Mouse (Mus musculus) cerebellum, adult (tissue): ENCODE data around the gene Shc2.
A peak's percentile ranks its signal among the peaks of the same experiment; 100 is the strongest.

Experiments
- ATAC-seq: cut with Nextera tagmentation; 2 replicates; pipeline ENCODE4 v1.9.2; 2017; ENCODE audit warnings: mild to moderate bottlenecking, moderate library complexity, mixed read lengths; ENCODE audit not compliant: insufficient number of reproducible peaks, low FRiP score, low TSS enrichment

Shc2 gene

DNA sequence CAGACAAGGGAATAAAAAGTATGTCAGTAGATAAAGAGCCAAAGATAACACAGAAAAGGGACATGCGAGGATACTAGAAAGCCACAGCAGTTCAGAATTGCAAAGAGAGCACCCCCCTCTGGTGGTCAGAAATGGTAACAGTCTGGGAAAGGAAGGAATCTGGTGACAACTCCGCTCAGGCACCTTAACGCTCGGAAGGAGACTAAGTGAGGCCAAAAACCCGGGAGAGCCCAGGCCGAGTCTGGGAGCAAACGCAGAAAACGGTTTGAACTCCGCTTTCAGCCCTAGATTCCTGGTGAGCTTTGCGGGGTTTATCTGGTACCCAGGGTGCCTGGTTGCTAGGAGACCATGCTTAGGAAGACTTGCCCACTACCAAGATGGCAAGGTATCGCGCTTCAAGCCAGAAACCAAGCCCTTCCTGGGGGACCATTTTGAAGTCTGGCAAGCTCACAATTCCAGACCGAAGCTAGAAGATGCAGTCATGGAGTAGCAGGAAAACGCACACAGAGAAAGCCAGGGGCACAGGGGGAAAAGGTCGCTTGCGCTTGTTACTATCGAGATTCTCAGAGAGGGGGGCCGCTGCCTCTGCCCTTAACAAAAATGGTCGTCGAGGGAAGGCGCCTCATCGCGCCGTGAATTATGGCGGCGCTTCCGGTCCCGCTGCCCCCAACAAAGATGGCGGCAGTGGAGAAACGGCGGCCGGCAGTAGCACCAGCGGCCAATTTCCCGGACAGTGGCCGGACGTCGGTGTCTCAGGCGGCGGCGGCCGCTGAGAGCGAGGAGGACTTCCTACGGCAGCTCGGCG lies 31.3 kb upstream of the Shc2 start, which contains the start of gene Tpgs1:
Gene Tpgs1, plus strand, starts transcription at position 599 of the 805 bp plus-strand sequence.
- ATAC-seq = peak; percentile 73

- ATAC-seq = no peak
Observed at GRCm38 (mm10) chr10:79668076-79668475, 30.4 kb upstream of the Shc2 start.

- no peak for ATAC-seq
Observed at GRCm38 (mm10) chr10:79666493-79666892, 28.8 kb upstream of the Shc2 start.

DNA sequence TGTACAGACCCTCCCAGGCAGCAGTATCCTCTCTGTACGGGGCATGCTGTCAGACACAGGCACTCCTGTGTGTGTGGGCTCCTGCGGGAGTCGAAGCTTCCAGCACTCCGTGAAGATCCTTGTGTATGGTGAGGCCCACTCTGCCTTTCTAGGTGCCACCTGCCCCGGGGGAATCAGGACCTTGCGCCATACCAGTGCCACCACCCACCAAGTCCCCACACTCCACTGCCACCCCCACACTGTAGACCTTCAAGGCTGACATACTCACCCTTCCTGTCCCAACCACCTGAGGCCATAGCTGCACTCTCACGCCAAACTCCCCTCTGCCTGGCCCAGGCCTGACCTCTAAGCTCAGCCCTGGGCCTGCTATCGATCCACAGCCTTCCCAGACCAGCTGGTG lies 27.3 kb upstream of the Shc2 start:
- ATAC-seq = no peak

- ATAC-seq = peak; percentile 22; the same call in 1 of the 2 replicates
Observed at GRCm38 (mm10) chr10:79664131-79664665, 26.5 kb upstream of the Shc2 start, which contains the start of gene Madcam1. Gene Madcam1 (plus strand): TSS chr10:79664559.

GRCm38 (mm10) chr10:79661861-79662260 lies 24.1 kb upstream of the Shc2 start:
- no peak for ATAC-seq

DNA sequence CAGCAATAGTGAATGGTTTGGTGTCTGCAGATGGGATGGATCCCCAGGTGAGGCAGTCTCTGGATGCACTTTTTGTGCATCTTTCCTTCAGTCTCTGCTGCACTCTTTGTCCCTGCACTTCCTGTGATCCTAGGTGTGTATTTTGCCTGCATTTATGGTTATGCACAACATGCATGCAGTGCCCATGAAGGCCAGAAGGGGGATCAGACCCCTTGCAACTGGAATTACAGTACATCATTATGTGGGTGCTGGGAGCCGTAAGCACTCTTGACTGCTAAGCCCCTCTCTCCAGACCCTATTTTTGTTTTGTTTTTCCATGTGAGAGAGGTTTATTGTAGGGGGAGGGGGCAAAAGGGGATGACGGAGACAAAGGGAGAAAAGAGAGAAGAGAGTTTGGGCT lies 22.6 kb upstream of the Shc2 start:
- ATAC-seq = no peak

DNA sequence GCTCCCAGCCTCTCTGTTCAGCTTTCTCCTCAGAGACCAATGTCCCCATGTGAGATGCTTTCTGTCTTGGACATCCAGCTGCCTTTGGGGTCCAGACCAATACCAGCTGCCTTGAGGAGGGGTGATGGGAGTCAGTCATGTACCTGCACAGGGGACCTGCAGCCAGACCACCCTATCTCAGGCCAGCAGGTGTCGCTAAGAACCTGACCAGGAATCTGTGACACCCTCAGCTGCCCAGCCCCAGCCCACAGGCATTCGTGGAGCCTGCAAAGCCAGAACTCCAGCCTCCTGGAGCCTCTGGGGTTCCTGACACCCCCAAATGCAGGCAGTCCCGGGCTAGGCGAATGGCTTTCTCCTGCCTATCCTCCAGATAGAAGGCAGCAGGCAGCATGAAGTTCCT lies 21.1 kb upstream of the Shc2 start:
- no peak for ATAC-seq

DNA sequence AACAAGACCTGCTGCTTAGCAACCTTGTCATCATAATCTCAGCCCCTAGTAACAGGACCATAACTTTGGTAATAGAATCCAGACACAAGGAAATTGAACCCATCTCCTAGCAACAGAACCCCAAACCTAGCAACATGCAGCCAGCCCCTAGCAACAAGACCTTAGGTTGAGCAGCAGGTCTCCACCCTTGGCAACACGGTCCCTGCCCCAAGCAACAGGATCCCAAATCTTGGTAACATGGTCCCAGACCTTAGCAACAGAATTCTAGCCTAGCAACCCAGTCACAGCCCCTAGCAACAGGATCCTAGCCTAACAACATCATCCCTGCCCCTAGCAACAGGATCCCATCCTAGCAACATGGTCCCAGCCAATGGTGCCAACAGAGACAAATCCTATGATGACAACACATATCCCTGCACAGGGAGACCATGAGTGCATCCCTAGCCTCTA lies 17.3 kb upstream of the Shc2 start:
- no peak for ATAC-seq

DNA sequence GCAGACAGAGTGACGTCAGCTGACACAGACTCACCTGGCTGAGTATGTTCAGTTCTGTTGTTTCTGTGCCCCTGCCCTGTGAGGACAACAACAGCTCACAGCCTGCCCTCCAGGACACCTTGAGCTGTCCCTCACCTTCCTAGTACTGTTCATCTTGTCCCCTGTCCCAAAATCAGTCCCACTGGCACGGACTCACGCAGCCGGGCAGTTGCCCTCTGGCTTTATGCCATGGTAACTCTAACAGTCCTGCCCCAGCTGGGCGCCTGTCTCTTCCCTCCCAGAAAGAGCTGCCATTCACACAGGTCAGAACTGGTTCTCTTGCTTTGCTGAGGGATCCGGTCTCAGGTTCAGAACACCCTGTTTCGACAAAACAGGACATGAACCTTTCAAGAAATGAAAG lies 15.1 kb upstream of the Shc2 start:
- no peak for ATAC-seq

DNA sequence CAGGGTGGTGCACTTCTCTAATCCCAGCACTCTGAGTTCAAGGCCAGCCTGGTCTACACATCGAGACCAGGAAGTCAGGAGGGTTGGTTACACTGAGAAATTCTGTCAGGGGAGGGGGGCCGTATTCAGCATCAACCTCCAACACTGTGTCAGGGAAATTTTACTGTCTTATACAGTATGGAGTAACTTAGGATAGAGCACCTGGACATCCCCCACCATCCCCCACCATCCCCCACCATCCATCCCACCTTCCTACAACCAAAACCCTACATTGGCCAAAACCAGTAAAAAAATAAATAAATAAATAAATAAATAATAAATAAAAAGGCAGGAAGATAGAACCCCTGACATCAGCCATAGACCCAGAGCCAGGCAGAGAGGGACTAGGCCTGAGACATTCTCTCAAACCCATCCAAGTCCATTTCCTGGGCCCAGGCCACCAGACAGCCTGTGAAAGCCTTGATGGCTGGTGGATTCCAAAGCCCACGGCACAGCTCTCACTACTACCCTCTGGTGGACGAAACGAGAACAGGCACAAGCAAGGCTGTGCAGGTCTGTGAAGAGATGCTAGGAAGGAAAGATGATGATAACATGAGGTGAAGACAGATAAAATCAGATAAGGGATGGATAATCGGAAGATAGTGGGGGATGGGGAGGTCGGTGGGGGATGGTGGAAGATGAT lies 11.5 kb upstream of the Shc2 start:
- ATAC-seq = peak; percentile 75

DNA sequence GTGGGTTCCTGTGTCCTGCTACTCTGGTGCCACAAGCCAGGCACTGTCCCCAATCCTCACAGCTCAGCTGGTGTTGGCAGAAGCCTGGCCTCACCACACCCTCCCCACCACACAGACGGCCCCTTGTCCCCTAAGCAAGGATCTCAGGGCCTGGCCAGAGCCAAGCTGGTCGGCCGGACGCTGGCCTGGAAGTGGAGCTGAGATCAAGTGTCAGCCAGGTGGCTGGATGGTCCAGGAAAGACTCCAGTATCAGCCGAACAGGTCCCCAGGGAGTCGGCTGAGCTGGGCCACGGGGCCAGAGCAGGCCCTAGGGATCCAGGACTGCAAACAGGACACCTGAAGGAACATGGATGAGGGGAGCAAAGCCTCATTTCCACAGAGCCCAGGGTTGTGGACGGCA lies 8.0 kb upstream of the Shc2 start, which contains the start of gene Odf3l2:
Gene Odf3l2, minus strand, starts transcription at position 28 of the 400 bp plus-strand sequence.
- no peak for ATAC-seq

- ATAC-seq = 0 out of 2 replicates have a peak, but pooled peaks have one; percentile 9
Observed at GRCm38 (mm10) chr10:79638486-79639204, 927 bp upstream of the Shc2 start.

- ATAC-seq = no peak
Observed at GRCm38 (mm10) chr10:79636287-79636686, 1.4 kb downstream of the Shc2 start.

- no peak for ATAC-seq
Observed at GRCm38 (mm10) chr10:79633006-79633777, 4.5 kb downstream of the Shc2 start.

DNA sequence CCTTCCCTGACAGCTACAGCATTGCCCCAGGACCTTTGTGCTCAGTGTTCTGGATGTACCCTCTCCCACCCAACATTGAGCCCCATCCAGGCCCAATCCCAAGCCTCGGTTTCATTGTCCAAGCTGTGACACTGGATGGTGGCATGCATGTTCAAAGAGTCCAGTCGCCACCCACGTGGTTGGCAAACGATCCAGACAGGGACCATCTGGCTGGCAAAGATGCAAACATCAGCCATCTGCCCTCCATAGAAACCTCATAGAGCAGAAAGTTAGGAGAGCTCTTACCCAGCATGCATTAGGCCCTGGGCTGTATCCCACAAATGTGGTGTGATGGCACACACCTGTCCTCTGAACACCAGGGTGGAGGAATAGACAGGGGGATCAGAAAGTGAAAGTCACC lies 6.3 kb downstream of the Shc2 start:
- no peak for ATAC-seq

- ATAC-seq = no peak
Observed at GRCm38 (mm10) chr10:79628377-79628776, 9.3 kb downstream of the Shc2 start.

GRCm38 (mm10) chr10:79626156-79626555 lies 11.6 kb downstream of the Shc2 start:
- ATAC-seq = no peak

DNA sequence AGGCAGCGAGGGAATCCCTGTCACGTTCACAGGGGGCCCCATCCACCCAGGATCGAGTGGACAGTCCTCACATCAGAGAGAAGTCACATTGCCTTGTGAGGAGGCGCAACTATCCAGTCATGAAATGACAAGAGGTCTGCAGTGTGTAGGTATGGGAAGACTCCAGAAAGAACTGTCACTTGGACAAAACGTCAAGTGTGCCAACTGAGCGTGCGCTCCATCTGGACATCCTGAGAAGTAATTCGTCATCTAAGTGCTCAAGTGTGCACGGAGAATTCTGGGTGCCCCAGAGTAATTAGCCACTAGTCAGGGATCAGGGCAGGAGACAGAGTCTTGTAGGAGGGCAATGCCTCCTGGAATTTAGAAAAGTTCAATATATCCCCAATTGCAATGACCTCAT lies 12.3 kb downstream of the Shc2 start:
- ATAC-seq = no peak

- ATAC-seq = no peak
Observed at GRCm38 (mm10) chr10:79623950-79624349, 13.8 kb downstream of the Shc2 start.
